Mouse (Mus musculus): ENCODE data around the gene Pomgnt2.

- TF ChIP-seq POLR2A (IDR thresholded peaks at IDR 0.05; ENCODE audit: extremely low read depth, insufficient read depth, low read length) = no peak
- no peak for TF ChIP-seq CTCF (IDR thresholded peaks at IDR 0.05; ENCODE audit: low read depth, low read length)
Measured at GRCm38 (mm10) chr9:122020321-122020720, 23.4 kb upstream of the Pomgnt2 start.
